Mouse (Mus musculus): ENCODE results near the gene Uba2. TPM values are rescaled to one million over a fixed set of nuclear protein-coding genes. Genes with fewer than 3 reads are reported as not detected.

The Uba2 gene
- total and polyA plus RNA-seq, 2 experiments from 2014 or later: 118 to 123 TPM

GRCm38 (mm10) chr7:34141123-34141522, 28.3 kb downstream of the Uba2 start:
- 96% methylated on average over 13 of the region's 13 CpGs for WGBS
- no peak overlapping the region for H3K27ac ChIP-seq
- H3K4me2 ChIP-seq (ENCODE audit: low read depth, low read length): no peak overlapping the region
- TF ChIP-seq CTCF (IDR thresholded peaks at IDR 0.05; ENCODE audit: low read depth): no peak
- H3K27me3 ChIP-seq (ENCODE audit: insufficient read depth, low read length): no peaks in the 10 kb centered on the region
- H3K4me1 ChIP-seq (ENCODE audit: insufficient read depth, low read length): no peaks in the 10 kb centered on the region
- H3K36me3 ChIP-seq (ENCODE audit: insufficient read depth, low read length): peaks cover 53% of the 10 kb centered on the region
- no peak for ATAC-seq
- H3K9me3 ChIP-seq (ENCODE audit: low read length): no peaks in the 10 kb centered on the region
- no peak overlapping the region for H3K9ac ChIP-seq (replicated peaks; ENCODE audit: low read length)
- no peak overlapping the region for H3K4me3 ChIP-seq (ENCODE audit: low read length)
- no peak for DNase-seq (ENCODE audit: low spot score)

- ATAC-seq: no peak
Measured at GRCm38 (mm10) chr7:34139493-34139892, 29.9 kb downstream of the Uba2 start.

GRCm38 (mm10) chr7:34134336-34134735, 35.1 kb downstream of the Uba2 start:
- Histone ChIP-seq H3K4me2 (ENCODE audit: low read depth, low read length) (no peak overlapping the region), H3K27me3 (ENCODE audit: insufficient read depth, low read length) (no peaks in the 10 kb centered on the region), H3K9me3 (ENCODE audit: low read length) (no peaks in the 10 kb centered on the region), H3K9ac (replicated peaks; ENCODE audit: low read length) (no peak overlapping the region), H3K36me3 (ENCODE audit: insufficient read depth, low read length) (no peaks in the 10 kb centered on the region), H3K27ac (no peak overlapping the region), H3K4me1 (ENCODE audit: insufficient read depth, low read length) (no peaks in the 10 kb centered on the region), H3K4me3 (ENCODE audit: low read length) (no peak overlapping the region)
- 84% methylated on average over 2 of the region's 2 CpGs for WGBS
- no peak for TF ChIP-seq CTCF (IDR thresholded peaks at IDR 0.05; ENCODE audit: low read depth)
- ATAC-seq: no peak
- no peak for DNase-seq (ENCODE audit: low spot score)

More at GRCm38 (mm10) chr7:34139493-34139892, 29.9 kb downstream of the Uba2 start:
- Histone ChIP-seq H3K27me3 (ENCODE audit: insufficient read depth, low read length) (no peaks in the 10 kb centered on the region), H3K9me3 (ENCODE audit: low read length) (no peaks in the 10 kb centered on the region), H3K27ac (no peak overlapping the region), H3K4me3 (ENCODE audit: low read length) (no peak overlapping the region), H3K9ac (replicated peaks; ENCODE audit: low read length) (no peak overlapping the region), H3K4me1 (ENCODE audit: insufficient read depth, low read length) (no peaks in the 10 kb centered on the region), H3K36me3 (ENCODE audit: insufficient read depth, low read length) (peaks cover 42% of the 10 kb centered on the region), H3K4me2 (ENCODE audit: low read depth, low read length) (no peak overlapping the region)
- no peak for DNase-seq (ENCODE audit: low spot score)
- WGBS: 95% methylated on average over 6 of the region's 6 CpGs
- no peak for TF ChIP-seq CTCF (IDR thresholded peaks at IDR 0.05; ENCODE audit: low read depth)

- H3K9me3 ChIP-seq (ENCODE audit: low read length): no peaks in the 10 kb centered on the region
- ATAC-seq (peak; percentile 87), DNase-seq (ENCODE audit: low spot score) (peak; percentile 91)
- peak within 1 kb of the TSS; percentile 60 for H3K4me2 ChIP-seq (ENCODE audit: low read depth, low read length)
- no peaks in the 10 kb centered on the region for H3K4me1 ChIP-seq (ENCODE audit: insufficient read depth, low read length)
- TF ChIP-seq CTCF (IDR thresholded peaks at IDR 0.05; ENCODE audit: low read depth): no peak
- H3K36me3 ChIP-seq (ENCODE audit: insufficient read depth, low read length): no peaks in the 10 kb centered on the region
- H3K27me3 ChIP-seq (ENCODE audit: insufficient read depth, low read length): no peaks in the 10 kb centered on the region
- H3K4me3 ChIP-seq (ENCODE audit: low read length): peak within 1 kb of the TSS; percentile 80
- WGBS: 2% methylated on average over 33 of the region's 65 CpGs
- H3K27ac ChIP-seq: peak within 1 kb of the TSS; percentile 83
- peak within 1 kb of the TSS; percentile 88 for H3K9ac ChIP-seq (replicated peaks; ENCODE audit: low read length)
Measured at GRCm38 (mm10) chr7:34133117-34133762, 36.2 kb downstream of the Uba2 start, which contains the start of gene Wtip. TSS of gene Wtip (minus strand) at chr7:34133268.

- Histone ChIP-seq H3K4me1 (ENCODE audit: insufficient read depth, low read length) (no peaks in the 10 kb centered on the region), H3K4me3 (ENCODE audit: low read length) (peak overlapping the region; percentile 80), H3K4me2 (ENCODE audit: low read depth, low read length) (peak overlapping the region; percentile 60), H3K27me3 (ENCODE audit: insufficient read depth, low read length) (no peaks in the 10 kb centered on the region), H3K9ac (replicated peaks; ENCODE audit: low read length) (peak overlapping the region; percentile 88), H3K27ac (peak overlapping the region; percentile 83), H3K36me3 (ENCODE audit: insufficient read depth, low read length) (no peaks in the 10 kb centered on the region), H3K9me3 (ENCODE audit: low read length) (no peaks in the 10 kb centered on the region)
- no peak for TF ChIP-seq CTCF (IDR thresholded peaks at IDR 0.05; ENCODE audit: low read depth)
- DNase-seq (ENCODE audit: low spot score): peak; percentile 80
- WGBS: under 1% methylated on average over 75 of the region's 116 CpGs
- ATAC-seq: peak; percentile 78
Measured at GRCm38 (mm10) chr7:34132355-34133079, 36.9 kb downstream of the Uba2 start.

GRCm38 (mm10) chr7:34131959-34132354, 37.4 kb downstream of the Uba2 start:
- Histone ChIP-seq H3K4me2 (ENCODE audit: low read depth, low read length) (peak overlapping the region; percentile 60), H3K4me3 (ENCODE audit: low read length) (peak overlapping the region; percentile 80), H3K36me3 (ENCODE audit: insufficient read depth, low read length) (no peaks in the 10 kb centered on the region), H3K4me1 (ENCODE audit: insufficient read depth, low read length) (no peaks in the 10 kb centered on the region), H3K27me3 (ENCODE audit: insufficient read depth, low read length) (no peaks in the 10 kb centered on the region), H3K9me3 (ENCODE audit: low read length) (no peaks in the 10 kb centered on the region), H3K9ac (replicated peaks; ENCODE audit: low read length) (peak overlapping the region; percentile 88), H3K27ac (no peak overlapping the region)
- ATAC-seq (peak; percentile 13), DNase-seq (ENCODE audit: low spot score) (no peak)
- no peak for TF ChIP-seq CTCF (IDR thresholded peaks at IDR 0.05; ENCODE audit: low read depth)
- WGBS: 13% methylated on average over 3 of the region's 3 CpGs

All from hindbrain, postnatal 0 days (tissue).